ENCODE assay signal across 19 mouse cellular contexts in genomic region chr3:28617008-28617627, GRCm38 (mm10).
DNase-seq lines count a peak whose midpoint lies in the region; ATAC-seq lines count a peak whose summit lies in the region.
"Had no signal": no experiment of that assay in that cellular context is flagged by ENCODE, and none has a peak within 500 bp of the region (broad histone marks: within the 10 kb centered on the region; RNA-seq: fewer than 3 reads in every experiment).

No protein-coding gene starts in this region.

- H3K27me3 ChIP-seq in forebrain, embryonic 14.5 days (replicated peaks; ENCODE audit: control insufficient read depth, insufficient read depth, low read length), result no peaks in the 10 kb centered on the region
- no peaks in the 10 kb centered on the region for H3K27me3 ChIP-seq in forebrain, embryonic 11.5 days (ENCODE audit: control insufficient read depth, insufficient read depth, low read length)
- no peaks in the 10 kb centered on the region for H3K27me3 ChIP-seq in midbrain, embryonic 12.5 days
- H3K27me3 ChIP-seq: Patski had no signal

- DNase-seq in forebrain, embryonic 14.5 days (ENCODE audit: low spot score), result peak; percentile 44
- DNase-seq in forebrain, embryonic 11.5 days (ENCODE audit: low spot score), result no peak
- peak; percentile 5 for DNase-seq in Muller cell, postnatal 12 days (ENCODE audit: inconsistent ontology term)
- peak; percentile 48 for DNase-seq in brain, adult 2 months (ENCODE audit: low read depth, low spot score)
- no peak for DNase-seq in ovary, postnatal 36 days (ENCODE audit: low spot score)
- DNase-seq in thymus, adult 18-20 months, result no peak
- DNase-seq in thymus, postnatal 10 days (ENCODE audit: low spot score in 2 of 2), result no peak
- DNase-seq: adrenal gland, adult 8-10 months; gastrocnemius, postnatal 25 days; kidney, adult 2 months; kidney, postnatal 14 days; liver; right cerebral cortex, postnatal 14 days; spleen, adult 18-20 months had no signal

- WGBS in forebrain, embryonic 14.5 days, result 73% methylated on average over 5 of the region's 5 CpGs
- WGBS in forebrain, embryonic 11.5 days, result 89% methylated on average over 5 of the region's 5 CpGs
- WGBS in midbrain, embryonic 12.5 days, result 88% methylated on average over 5 of the region's 5 CpGs

- ATAC-seq in forebrain, embryonic 14.5 days, result peak; percentile 42; the same call in 1 of the 2 replicates
- ATAC-seq in forebrain, embryonic 11.5 days (replicated peaks; ENCODE audit: low FRiP score), result no peak
- ATAC-seq in midbrain, embryonic 12.5 days (ENCODE audit: low FRiP score, low read depth), result peak; percentile 38; the same call in 1 of the 2 replicates
- ATAC-seq: inflammation-experienced regulatory T-cells, adult 6 months; lung, postnatal 0 days; Patski had no signal

- no peaks in the 10 kb centered on the region for H3K4me1 ChIP-seq in forebrain, embryonic 14.5 days (ENCODE audit: control insufficient read depth, insufficient read depth, low read length)
- H3K4me1 ChIP-seq in forebrain, embryonic 11.5 days (replicated peaks; ENCODE audit: control insufficient read depth, insufficient read depth, low read length), result no peaks in the 10 kb centered on the region
- H3K4me1 ChIP-seq in midbrain, embryonic 12.5 days, result no peaks in the 10 kb centered on the region

- no peak overlapping the region for H3K9ac ChIP-seq in forebrain, embryonic 14.5 days (ENCODE audit: low read length)
- H3K9ac ChIP-seq in forebrain, embryonic 11.5 days (ENCODE audit: low read length), result no peak overlapping the region
- no peak overlapping the region for H3K9ac ChIP-seq in midbrain, embryonic 12.5 days (replicated peaks)

- no peak overlapping the region for H3K4me2 ChIP-seq in forebrain, embryonic 14.5 days (ENCODE audit: low read length)
- no peak overlapping the region for H3K4me2 ChIP-seq in forebrain, embryonic 11.5 days (ENCODE audit: low read depth, low read length, severe bottlenecking)
- H3K4me2 ChIP-seq in midbrain, embryonic 12.5 days (replicated peaks), result no peak overlapping the region

- no peaks in the 10 kb centered on the region for H3K9me3 ChIP-seq in forebrain, embryonic 14.5 days (replicated peaks; ENCODE audit: control insufficient read depth, low read length)
- no peaks in the 10 kb centered on the region for H3K9me3 ChIP-seq in forebrain, embryonic 11.5 days (ENCODE audit: control insufficient read depth, low read length)
- no peaks in the 10 kb centered on the region for H3K9me3 ChIP-seq in midbrain, embryonic 12.5 days

- H3K27ac ChIP-seq in forebrain, embryonic 14.5 days (ENCODE audit: low read depth, low read length), result no peak overlapping the region
- no peak overlapping the region for H3K27ac ChIP-seq in forebrain, embryonic 11.5 days (ENCODE audit: low read depth, low read length)
- H3K27ac ChIP-seq in midbrain, embryonic 12.5 days (replicated peaks), result no peak overlapping the region; the same call in 1 of the 2 replicates
- H3K27ac ChIP-seq: layer of hippocampus, adult 2 months had no signal

- peaks cover 24% of the 10 kb centered on the region for H3K36me3 ChIP-seq in forebrain, embryonic 14.5 days (ENCODE audit: control insufficient read depth, insufficient read depth, low read length)
- no peaks in the 10 kb centered on the region for H3K36me3 ChIP-seq in forebrain, embryonic 11.5 days (ENCODE audit: control insufficient read depth, insufficient read depth, low read length)
- peaks cover 11% of the 10 kb centered on the region; the same call in 1 of the 2 replicates for H3K36me3 ChIP-seq in midbrain, embryonic 12.5 days

- no peak overlapping the region for H3K4me3 ChIP-seq in forebrain, embryonic 14.5 days (ENCODE audit: low read depth, low read length)
- H3K4me3 ChIP-seq in forebrain, embryonic 11.5 days (ENCODE audit: low read depth, low read length), result no peak overlapping the region
- H3K4me3 ChIP-seq in midbrain, embryonic 12.5 days, result no peak overlapping the region
- H3K4me3 ChIP-seq: layer of hippocampus, adult 2 months had no signal

Comparison
In these comparisons a context has a peak if more than half of its experiments do, and no peak if none do; other contexts are left out.
1. DNase-seq: peak in forebrain, embryonic 14.5 days (single experiment), Muller cell, postnatal 12 days (single experiment) and brain, adult 2 months (single experiment); none in forebrain, embryonic 11.5 days (single experiment), ovary, postnatal 36 days (single experiment), thymus, adult 18-20 months (0 of 2) and thymus, postnatal 10 days (0 of 2).